Mouse (Mus musculus): ENCODE data around the gene Fabp3. TPM values are rescaled to one million over a fixed set of nuclear protein-coding genes. Genes with fewer than 3 reads are reported as not detected.

Gene Fabp3
- polyA plus RNA-seq, 1 experiment from 2014 or later = 6.6 TPM

- DNase-seq (ENCODE audit: low spot score) = no peak
- Histone ChIP-seq H3K9me3 (ENCODE audit: control insufficient read depth, low read length) (no peaks in the 10 kb centered on the region), H3K4me1 (replicated peaks; ENCODE audit: control insufficient read depth, insufficient read depth, low read length) (no peaks in the 10 kb centered on the region), H3K4me3 (ENCODE audit: low read depth, low read length) (no peak overlapping the region), H3K27me3 (replicated peaks; ENCODE audit: control insufficient read depth, insufficient read depth, low read length) (no peaks in the 10 kb centered on the region), H3K27ac (ENCODE audit: low read depth) (no peak overlapping the region), H3K4me2 (ENCODE audit: low read length) (no peak overlapping the region), H3K9ac (ENCODE audit: low read length) (no peak overlapping the region), H3K36me3 (ENCODE audit: control insufficient read depth, insufficient read depth, low read length) (peaks cover 67% of the 10 kb centered on the region)
- WGBS = 97% methylated on average over 2 of the region's 2 CpGs
- no peak for ATAC-seq (replicated peaks; ENCODE audit: low FRiP score, low TSS enrichment, low read depth)
Measured at GRCm38 (mm10) chr4:130325446-130325845, 17.1 kb downstream of the Fabp3 start.

GRCm38 (mm10) chr4:130327366-130327765 lies 19.0 kb downstream of the Fabp3 start:
- no peak overlapping the region for H3K27ac ChIP-seq (ENCODE audit: low read depth)
- peaks cover 74% of the 10 kb centered on the region for H3K36me3 ChIP-seq (ENCODE audit: control insufficient read depth, insufficient read depth, low read length)
- no peak overlapping the region for H3K9ac ChIP-seq (ENCODE audit: low read length)
- H3K4me2 ChIP-seq (ENCODE audit: low read length) = no peak overlapping the region
- no peaks in the 10 kb centered on the region for H3K9me3 ChIP-seq (ENCODE audit: control insufficient read depth, low read length)
- 88% methylated on average over 9 of the region's 9 CpGs for WGBS
- H3K4me3 ChIP-seq (ENCODE audit: low read depth, low read length) = no peak overlapping the region
- no peak for DNase-seq (ENCODE audit: low spot score)
- no peaks in the 10 kb centered on the region for H3K4me1 ChIP-seq (replicated peaks; ENCODE audit: control insufficient read depth, insufficient read depth, low read length)
- no peaks in the 10 kb centered on the region for H3K27me3 ChIP-seq (replicated peaks; ENCODE audit: control insufficient read depth, insufficient read depth, low read length)
- ATAC-seq (replicated peaks; ENCODE audit: low FRiP score, low TSS enrichment, low read depth) = no peak

- Histone ChIP-seq H3K4me1 (replicated peaks; ENCODE audit: control insufficient read depth, insufficient read depth, low read length) (no peaks in the 10 kb centered on the region), H3K36me3 (ENCODE audit: control insufficient read depth, insufficient read depth, low read length) (peaks cover 51% of the 10 kb centered on the region), H3K27ac (ENCODE audit: low read depth) (no peak overlapping the region), H3K4me2 (ENCODE audit: low read length) (no peak overlapping the region), H3K9me3 (ENCODE audit: control insufficient read depth, low read length) (no peaks in the 10 kb centered on the region), H3K9ac (ENCODE audit: low read length) (no peak overlapping the region), H3K27me3 (replicated peaks; ENCODE audit: control insufficient read depth, insufficient read depth, low read length) (no peaks in the 10 kb centered on the region), H3K4me3 (ENCODE audit: low read depth, low read length) (no peak overlapping the region)
- DNase-seq (ENCODE audit: low spot score) (no peak), ATAC-seq (replicated peaks; ENCODE audit: low FRiP score, low TSS enrichment, low read depth) (no peak)
- WGBS = 71% methylated on average over 5 of the region's 5 CpGs
Measured at GRCm38 (mm10) chr4:130335867-130336266, 27.5 kb downstream of the Fabp3 start.

GRCm38 (mm10) chr4:130341691-130342090 lies 33.3 kb downstream of the Fabp3 start:
- H3K27me3 ChIP-seq (replicated peaks; ENCODE audit: control insufficient read depth, insufficient read depth, low read length) = no peaks in the 10 kb centered on the region
- peaks cover 29% of the 10 kb centered on the region for H3K36me3 ChIP-seq (ENCODE audit: control insufficient read depth, insufficient read depth, low read length)
- no peaks in the 10 kb centered on the region for H3K4me1 ChIP-seq (replicated peaks; ENCODE audit: control insufficient read depth, insufficient read depth, low read length)
- no peaks in the 10 kb centered on the region for H3K9me3 ChIP-seq (ENCODE audit: control insufficient read depth, low read length)
- ATAC-seq (replicated peaks; ENCODE audit: low FRiP score, low TSS enrichment, low read depth) = no peak
- no peak overlapping the region for H3K4me3 ChIP-seq (ENCODE audit: low read depth, low read length)
- H3K4me2 ChIP-seq (ENCODE audit: low read length) = no peak overlapping the region
- WGBS = 23% methylated on average over 4 of the region's 4 CpGs
- no peak overlapping the region for H3K27ac ChIP-seq (ENCODE audit: low read depth)
- no peak overlapping the region for H3K9ac ChIP-seq (ENCODE audit: low read length)
- DNase-seq (ENCODE audit: low spot score) = peak; percentile 74

DNA sequence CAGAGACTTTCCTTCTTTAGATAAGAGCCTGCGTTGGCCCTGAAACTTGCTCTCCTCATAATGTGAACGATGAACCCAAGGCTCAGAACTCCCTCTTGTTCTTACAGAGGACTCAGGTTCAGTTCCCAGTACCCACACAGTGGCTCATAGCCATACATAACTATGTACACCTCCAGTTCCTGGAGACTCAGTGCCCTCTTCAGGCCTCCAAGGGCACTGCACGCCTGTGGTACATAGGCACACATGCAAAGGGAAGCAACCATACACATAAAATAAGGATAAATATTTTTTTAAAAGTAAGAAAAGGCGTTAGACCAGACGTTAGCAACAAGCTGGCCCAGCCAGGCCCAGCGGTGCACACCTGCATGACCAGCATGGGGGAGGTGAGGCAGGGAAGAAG lies 41.3 kb downstream of the Fabp3 start:
- WGBS = 95% methylated on average over 6 of the region's 6 CpGs
- ATAC-seq (replicated peaks; ENCODE audit: low FRiP score, low TSS enrichment, low read depth) (no peak), DNase-seq (ENCODE audit: low spot score) (no peak)
- Histone ChIP-seq H3K9ac (ENCODE audit: low read length) (no peak overlapping the region), H3K27me3 (replicated peaks; ENCODE audit: control insufficient read depth, insufficient read depth, low read length) (no peaks in the 10 kb centered on the region), H3K27ac (ENCODE audit: low read depth) (no peak overlapping the region), H3K4me1 (replicated peaks; ENCODE audit: control insufficient read depth, insufficient read depth, low read length) (no peaks in the 10 kb centered on the region), H3K36me3 (ENCODE audit: control insufficient read depth, insufficient read depth, low read length) (peaks cover 70% of the 10 kb centered on the region), H3K4me3 (ENCODE audit: low read depth, low read length) (no peak overlapping the region), H3K4me2 (ENCODE audit: low read length) (no peak overlapping the region), H3K9me3 (ENCODE audit: control insufficient read depth, low read length) (no peaks in the 10 kb centered on the region)

- no peak for ATAC-seq (replicated peaks; ENCODE audit: low FRiP score, low TSS enrichment, low read depth)
- H3K9ac ChIP-seq (ENCODE audit: low read length) = no peak overlapping the region
- no peaks in the 10 kb centered on the region for H3K27me3 ChIP-seq (replicated peaks; ENCODE audit: control insufficient read depth, insufficient read depth, low read length)
- peaks cover 68% of the 10 kb centered on the region for H3K36me3 ChIP-seq (ENCODE audit: control insufficient read depth, insufficient read depth, low read length)
- no peak overlapping the region for H3K27ac ChIP-seq (ENCODE audit: low read depth)
- no peak overlapping the region for H3K4me3 ChIP-seq (ENCODE audit: low read depth, low read length)
- DNase-seq (ENCODE audit: low spot score) = no peak
- 87% methylated on average over 16 of the region's 16 CpGs for WGBS
- H3K4me2 ChIP-seq (ENCODE audit: low read length) = no peak overlapping the region
- no peaks in the 10 kb centered on the region for H3K4me1 ChIP-seq (replicated peaks; ENCODE audit: control insufficient read depth, insufficient read depth, low read length)
- H3K9me3 ChIP-seq (ENCODE audit: control insufficient read depth, low read length) = no peaks in the 10 kb centered on the region
Measured at GRCm38 (mm10) chr4:130350690-130351422, 42.5 kb downstream of the Fabp3 start.

DNA sequence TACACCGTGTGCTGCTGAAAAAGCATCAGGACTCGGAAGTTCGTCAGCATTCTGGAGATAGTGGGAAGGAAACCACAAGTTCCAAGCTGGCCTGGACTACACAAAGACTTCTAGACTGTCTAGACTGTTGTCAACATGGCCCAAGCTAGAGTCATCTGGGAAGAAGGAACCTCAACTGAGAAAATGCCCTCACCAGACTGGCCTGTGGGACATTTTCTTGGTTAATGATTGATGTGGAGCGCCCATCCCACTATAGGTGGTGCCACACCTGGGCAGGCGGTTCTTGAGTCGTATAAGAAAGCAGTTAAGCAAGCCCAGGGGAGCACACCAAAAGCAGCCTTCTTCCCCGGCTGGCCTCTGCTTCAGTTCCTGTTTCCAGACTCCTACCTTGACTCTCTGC lies 44.2 kb downstream of the Fabp3 start:
- no peaks in the 10 kb centered on the region for H3K4me1 ChIP-seq (replicated peaks; ENCODE audit: control insufficient read depth, insufficient read depth, low read length)
- H3K27me3 ChIP-seq (replicated peaks; ENCODE audit: control insufficient read depth, insufficient read depth, low read length) = no peaks in the 10 kb centered on the region
- ATAC-seq (replicated peaks; ENCODE audit: low FRiP score, low TSS enrichment, low read depth) (0 out of 2 replicates have a peak, but pooled peaks have one; percentile 66), DNase-seq (ENCODE audit: low spot score) (peak; percentile 55)
- H3K4me3 ChIP-seq (ENCODE audit: low read depth, low read length) = no peak overlapping the region
- H3K4me2 ChIP-seq (ENCODE audit: low read length) = no peak overlapping the region
- no peak overlapping the region for H3K27ac ChIP-seq (ENCODE audit: low read depth)
- H3K9me3 ChIP-seq (ENCODE audit: control insufficient read depth, low read length) = no peaks in the 10 kb centered on the region
- 76% methylated on average over 7 of the region's 7 CpGs for WGBS
- no peak overlapping the region for H3K9ac ChIP-seq (ENCODE audit: low read length)
- peaks cover 62% of the 10 kb centered on the region for H3K36me3 ChIP-seq (ENCODE audit: control insufficient read depth, insufficient read depth, low read length)

GRCm38 (mm10) chr4:130357946-130358345 lies 49.6 kb downstream of the Fabp3 start:
- H3K9me3 ChIP-seq (ENCODE audit: control insufficient read depth, low read length) = no peaks in the 10 kb centered on the region
- no peak overlapping the region for H3K9ac ChIP-seq (ENCODE audit: low read length)
- no peak overlapping the region for H3K4me2 ChIP-seq (ENCODE audit: low read length)
- H3K36me3 ChIP-seq (ENCODE audit: control insufficient read depth, insufficient read depth, low read length) = peaks cover 22% of the 10 kb centered on the region
- no peak overlapping the region for H3K4me3 ChIP-seq (ENCODE audit: low read depth, low read length)
- no peak overlapping the region for H3K27ac ChIP-seq (ENCODE audit: low read depth)
- ATAC-seq (replicated peaks; ENCODE audit: low FRiP score, low TSS enrichment, low read depth) = no peak
- no peak for DNase-seq (ENCODE audit: low spot score)
- no peaks in the 10 kb centered on the region for H3K27me3 ChIP-seq (replicated peaks; ENCODE audit: control insufficient read depth, insufficient read depth, low read length)
- H3K4me1 ChIP-seq (replicated peaks; ENCODE audit: control insufficient read depth, insufficient read depth, low read length) = peaks cover 14% of the 10 kb centered on the region

Measured in intestine, embryonic 14.5 days (tissue).